Mouse (Mus musculus) megakaryocyte, adult 5-6 weeks (primary cell): Measurements from ENCODE around the gene Nucb2. TPM values are rescaled to one million over a fixed set of nuclear protein-coding genes. Genes with fewer than 3 reads are reported as not detected.

Source experiments
- ATAC-seq: 2 replicates; pipeline ENCODE4 v1.8.0; 2016; ENCODE audit warnings: mild to moderate bottlenecking, inconsistent platforms; ENCODE audit not compliant: poor library complexity, severe bottlenecking
- total RNA-seq, 2 experiments: library from RNA; stranded (forward) in 1 of 2; stranded (reverse) in 1 of 2; fragments of 153-499, 151-499 nt in 1 of 2; fragments of 221-1000, 200-1000 nt in 1 of 2; gene quantifications; 2 replicates each; pipeline versions ENCODE4 v1.2.3 to v1.2.4; 2015 to 2017

Nucb2 gene
- total RNA-seq, 2 experiments from 2014 or later: 60.7 to 74.1 TPM

- ATAC-seq: no peak
Observed at GRCm38 (mm10) chr7:116518155-116518554, 14.0 kb downstream of the Nucb2 start.

GRCm38 (mm10) chr7:116519805-116520204 lies 15.6 kb downstream of the Nucb2 start:
- peak; percentile 59 for ATAC-seq

GRCm38 (mm10) chr7:116524577-116524976 lies 20.4 kb downstream of the Nucb2 start:
- peak; percentile 86 for ATAC-seq

- ATAC-seq: peak; percentile 97
Observed at GRCm38 (mm10) chr7:116529793-116530192, 25.6 kb downstream of the Nucb2 start.

- no peak for ATAC-seq
Observed at GRCm38 (mm10) chr7:116530470-116530869, 26.3 kb downstream of the Nucb2 start.

GRCm38 (mm10) chr7:116531311-116531710 lies 27.1 kb downstream of the Nucb2 start:
- ATAC-seq: peak; percentile 77

- ATAC-seq: no peak
Observed at GRCm38 (mm10) chr7:116556834-116557233, 52.7 kb downstream of the Nucb2 start.

GRCm38 (mm10) chr7:116574551-116574950 lies 70.4 kb downstream of the Nucb2 start:
- ATAC-seq: no peak

Other genes starting within 250 kb of the Nucb2 start
- 0.02 and 0.16 TPM in 2 replicates for gene Plekha7, start 196.0 kb upstream of the Nucb2 start, total RNA-seq (2015)
- 0.18 TPM in 1 of 2 replicates, not detected in the other for gene Plekha7, start 196.0 kb upstream of the Nucb2 start, total RNA-seq (2017)
- 1,284 and 1,307 TPM in 2 replicates for gene Rps13, start 170.2 kb upstream of the Nucb2 start, total RNA-seq (2015)
- 3,022 and 3,027 TPM in 2 replicates for gene Rps13, start 170.2 kb upstream of the Nucb2 start, total RNA-seq (2017)
- 48.0 and 63.8 TPM in 2 replicates for gene Pik3c2a, start 60.9 kb upstream of the Nucb2 start, total RNA-seq (2015)
- gene Pik3c2a, start 60.9 kb upstream of the Nucb2 start, total RNA-seq (2017): 37.7 and 39.9 TPM in 2 replicates